In genomic region chr7:19155825-19156475, GRCm38 (mm10) we compare ENCODE assay signal across 9 mouse cellular contexts. TPM values are rescaled to one million over a fixed set of nuclear protein-coding genes. Genes with fewer than 3 reads are reported as not detected.
A peak's percentile ranks its signal among the peaks of the same experiment; 100 is the strongest.
DNase-seq lines count a peak whose midpoint lies in the region; ATAC-seq lines count a peak whose summit lies in the region.
"Had no signal": no experiment of that assay in that cellular context is flagged by ENCODE, and none has a peak within 500 bp of the region (broad histone marks: within the 10 kb centered on the region; RNA-seq: fewer than 3 reads in every experiment).

No protein-coding gene starts in this region.

- no peak overlapping the region for H3K27ac ChIP-seq in hindbrain, embryonic 13.5 days
- no peak overlapping the region for H3K27ac ChIP-seq in hindbrain, embryonic 14.5 days

- 0 out of 2 replicates have a peak overlapping the region, but pooled peaks have one; percentile 49 for H3K9ac ChIP-seq in hindbrain, embryonic 13.5 days
- H3K9ac ChIP-seq in hindbrain, embryonic 14.5 days, result no peak overlapping the region

- H3K27me3 ChIP-seq in hindbrain, embryonic 13.5 days, result peaks cover 23% of the 10 kb centered on the region
- peaks cover 17% of the 10 kb centered on the region for H3K27me3 ChIP-seq in hindbrain, embryonic 14.5 days (ENCODE audit: control insufficient read depth, insufficient read depth, low read length)

- 67% methylated on average over 13 of the region's 13 CpGs for WGBS in hindbrain, embryonic 13.5 days
- WGBS in hindbrain, embryonic 14.5 days, result 66% methylated on average over 13 of the region's 13 CpGs

- ATAC-seq in hindbrain, embryonic 13.5 days (ENCODE audit: low FRiP score), result no peak
- ATAC-seq in hindbrain, embryonic 14.5 days (ENCODE audit: low FRiP score), result no peak

- H3K4me1 ChIP-seq in hindbrain, embryonic 13.5 days (replicated peaks), result peaks cover 25% of the 10 kb centered on the region
- H3K4me1 ChIP-seq in hindbrain, embryonic 14.5 days (replicated peaks; ENCODE audit: control insufficient read depth, insufficient read depth, low read length), result 0 out of 2 replicates have a peak, but pooled peaks cover 8% of the 10 kb centered on the region

- H3K4me3 ChIP-seq in hindbrain, embryonic 13.5 days, result no peak overlapping the region
- H3K4me3 ChIP-seq in hindbrain, embryonic 14.5 days (replicated peaks; ENCODE audit: low read length), result no peak overlapping the region

- no peaks in the 10 kb centered on the region for H3K9me3 ChIP-seq in hindbrain, embryonic 13.5 days
- no peaks in the 10 kb centered on the region for H3K9me3 ChIP-seq in hindbrain, embryonic 14.5 days (ENCODE audit: control insufficient read depth, low read length)

- H3K4me2 ChIP-seq in hindbrain, embryonic 13.5 days, result no peak overlapping the region
- H3K4me2 ChIP-seq in hindbrain, embryonic 14.5 days (replicated peaks), result no peak overlapping the region

- no peak for DNase-seq in hindbrain, embryonic 14.5 days (ENCODE audit: low spot score)
- DNase-seq in thymus, postnatal 14 days, result peak; percentile 24
- no peak for DNase-seq in thymus, postnatal 10 days (ENCODE audit: low spot score in 2 of 2)
- DNase-seq in adrenal gland, postnatal 25 days, result peak; percentile 51
- no peak for DNase-seq in ovary, postnatal 10 days (ENCODE audit: low spot score)
- no peak for DNase-seq in yolk sac, embryonic 10.5 days (ENCODE audit: low spot score)
- DNase-seq: left cerebral cortex, postnatal 4 days; lung, postnatal 4 days had no signal

- peaks cover 33% of the 10 kb centered on the region for H3K36me3 ChIP-seq in hindbrain, embryonic 13.5 days
- peaks cover 39% of the 10 kb centered on the region for H3K36me3 ChIP-seq in hindbrain, embryonic 14.5 days (replicated peaks; ENCODE audit: control insufficient read depth, insufficient read depth)

RNA-seq across cellular contexts. Expression of gene Snrpd2, which starts 6.4 kb away (rescaled TPM):
- polyA plus RNA-seq in hindbrain, embryonic 13.5 days (2015; fragmentation: Nextera tagmentation; extraction: Ambion mirVana), result 123 and 128 TPM in 2 replicates
- polyA plus RNA-seq in hindbrain, embryonic 14.5 days (2014; fragmentation: Nextera tagmentation; extraction: Ambion mirVana), result 104 and 110 TPM in 2 replicates
- total RNA-seq in adrenal gland, postnatal 25 days (2021), result 90.5 and 99.0 TPM in 2 replicates

RNA-seq across cellular contexts. Expression of gene Qpctl, which starts 6.9 kb away (rescaled TPM):
- 23.1 and 23.8 TPM in 2 replicates for polyA plus RNA-seq in hindbrain, embryonic 13.5 days (2015; fragmentation: Nextera tagmentation; extraction: Ambion mirVana)
- 19.1 and 20.3 TPM in 2 replicates for polyA plus RNA-seq in hindbrain, embryonic 14.5 days (2014; fragmentation: Nextera tagmentation; extraction: Ambion mirVana)
- total RNA-seq in adrenal gland, postnatal 25 days (2021), result 15.4 and 20.3 TPM in 2 replicates

RNA-seq across cellular contexts. Expression of gene Gipr, which starts 10.0 kb away (rescaled TPM):
- polyA plus RNA-seq in hindbrain, embryonic 13.5 days (2015; fragmentation: Nextera tagmentation; extraction: Ambion mirVana), result 1.6 and 2.3 TPM in 2 replicates
- 0.62 and 1.1 TPM in 2 replicates for polyA plus RNA-seq in hindbrain, embryonic 14.5 days (2014; fragmentation: Nextera tagmentation; extraction: Ambion mirVana)
- 0.27 and 0.43 TPM in 2 replicates for total RNA-seq in adrenal gland, postnatal 25 days (2021)

RNA-seq across cellular contexts. Expression of gene Eml2, which starts 20.3 kb away (rescaled TPM):
- polyA plus RNA-seq in hindbrain, embryonic 13.5 days (2015; fragmentation: Nextera tagmentation; extraction: Ambion mirVana), result 6.6 and 8.2 TPM in 2 replicates
- 3.4 and 3.6 TPM in 2 replicates for polyA plus RNA-seq in hindbrain, embryonic 14.5 days (2014; fragmentation: Nextera tagmentation; extraction: Ambion mirVana)
- total RNA-seq in adrenal gland, postnatal 25 days (2021), result 36.3 and 66.2 TPM in 2 replicates

RNA-seq across cellular contexts. Expression of gene Fbxo46, which starts 36.3 kb away (rescaled TPM):
- 18.9 and 20.2 TPM in 2 replicates for polyA plus RNA-seq in hindbrain, embryonic 13.5 days (2015; fragmentation: Nextera tagmentation; extraction: Ambion mirVana)
- polyA plus RNA-seq in hindbrain, embryonic 14.5 days (2014; fragmentation: Nextera tagmentation; extraction: Ambion mirVana), result 10.9 and 11.9 TPM in 2 replicates
- total RNA-seq in adrenal gland, postnatal 25 days (2021), result 11.7 and 15.1 TPM in 2 replicates

Comparison
In these comparisons a context has a peak if more than half of its experiments do, and no peak if none do; other contexts are left out.
1. DNase-seq: peak in thymus, postnatal 14 days (single experiment) and adrenal gland, postnatal 25 days (single experiment); none in hindbrain, embryonic 14.5 days (single experiment), thymus, postnatal 10 days (0 of 2), ovary, postnatal 10 days (single experiment) and yolk sac, embryonic 10.5 days (single experiment).